In the genomic region with DNA sequence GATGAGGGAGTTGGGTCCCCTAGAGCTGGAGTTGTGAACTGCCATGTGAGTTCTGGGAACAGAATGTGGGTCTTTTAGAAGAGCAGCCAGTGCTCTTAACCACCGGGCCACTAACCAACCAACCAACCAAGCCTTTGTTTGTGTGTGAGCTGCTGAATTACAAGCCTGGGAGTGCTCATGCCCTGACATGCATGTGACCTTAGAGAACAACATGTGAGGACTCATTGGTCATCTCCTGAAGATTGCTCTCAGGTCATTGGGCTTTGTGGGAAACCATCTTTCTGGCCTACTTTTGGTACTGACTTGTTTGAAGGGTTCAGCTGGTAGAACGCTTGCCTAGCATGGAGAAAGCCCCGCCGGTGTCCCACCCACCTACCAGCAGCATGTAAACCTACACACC, we compare ENCODE assay signal across 27 mouse cellular contexts. TPM values are rescaled to one million over a fixed set of nuclear protein-coding genes. Genes with fewer than 3 reads are reported as not detected.
DNase-seq lines count a peak whose midpoint lies in the region; ATAC-seq and TF ChIP-seq lines count a peak whose summit lies in the region.
"Had no signal": no experiment of that assay in that cellular context is flagged by ENCODE, and none has a peak within 500 bp of the region (broad histone marks: within the 10 kb centered on the region; RNA-seq: fewer than 3 reads in every experiment).

No protein-coding gene starts in this region.

- peaks cover 7% of the 10 kb centered on the region; the same call in 1 of the 2 replicates for H3K9me3 ChIP-seq in liver, embryonic 11.5 days (ENCODE audit: control insufficient read depth, low read length)
- peaks cover 4% of the 10 kb centered on the region; the same call in 1 of the 2 replicates for H3K9me3 ChIP-seq in midbrain, embryonic 11.5 days (ENCODE audit: control insufficient read depth, low read length)
- peaks cover 28% of the 10 kb centered on the region for H3K9me3 ChIP-seq in midbrain, embryonic 10.5 days (replicated peaks)

- no peaks in the 10 kb centered on the region for H3K79me2 ChIP-seq in liver, adult 2 months (ENCODE audit: control insufficient read depth, insufficient read depth, low read length)

- TF ChIP-seq CTCF in liver, adult 2 months (IDR thresholded peaks at IDR 0.05; ENCODE audit: low read depth, low read length) = no peak

- no peak overlapping the region for H3K4me3 ChIP-seq in liver, adult 2 months (ENCODE audit: insufficient read depth, low read depth, low read length)
- H3K4me3 ChIP-seq in liver, embryonic 11.5 days (ENCODE audit: low read depth, low read length) = no peak overlapping the region
- H3K4me3 ChIP-seq in midbrain, embryonic 11.5 days (ENCODE audit: low read depth, low read length) = no peak overlapping the region
- no peak overlapping the region for H3K4me3 ChIP-seq in midbrain, embryonic 10.5 days
- H3K4me3 ChIP-seq: embryonic facial prominence, embryonic 13.5 days; embryonic facial prominence, embryonic 15.5 days; erythroblast, embryonic 14.5 days; forebrain, embryonic 10.5 days; forebrain, embryonic 12.5 days had no signal

- no peaks in the 10 kb centered on the region for H3K27me3 ChIP-seq in liver, adult 2 months (ENCODE audit: control insufficient read depth, insufficient read depth, low read length)
- no peaks in the 10 kb centered on the region for H3K27me3 ChIP-seq in liver, embryonic 11.5 days (replicated peaks; ENCODE audit: control insufficient read depth, insufficient read depth, low read length)
- no peaks in the 10 kb centered on the region for H3K27me3 ChIP-seq in midbrain, embryonic 11.5 days (ENCODE audit: control insufficient read depth, insufficient read depth, low read length)
- H3K27me3 ChIP-seq in midbrain, embryonic 10.5 days (ENCODE audit: low read depth, poor library complexity, severe bottlenecking) = no peaks in the 10 kb centered on the region
- H3K27me3 ChIP-seq: CH12.LX; embryonic facial prominence, embryonic 13.5 days; embryonic facial prominence, embryonic 15.5 days; forebrain, embryonic 12.5 days; Patski had no signal

- H3K4me1 ChIP-seq in liver, adult 2 months (ENCODE audit: control insufficient read depth, insufficient read depth, low read length) = no peaks in the 10 kb centered on the region
- H3K4me1 ChIP-seq in liver, embryonic 11.5 days (replicated peaks; ENCODE audit: control insufficient read depth, insufficient read depth, low read length) = no peaks in the 10 kb centered on the region; the same call in 1 of the 2 replicates
- no peaks in the 10 kb centered on the region for H3K4me1 ChIP-seq in midbrain, embryonic 11.5 days (ENCODE audit: control insufficient read depth, insufficient read depth, low read length)
- H3K4me1 ChIP-seq in midbrain, embryonic 10.5 days = no peaks in the 10 kb centered on the region
- H3K4me1 ChIP-seq: embryonic facial prominence, embryonic 13.5 days; embryonic facial prominence, embryonic 15.5 days; forebrain, embryonic 10.5 days; forebrain, embryonic 12.5 days had no signal

- peak; percentile 73 for DNase-seq in liver, adult 2 months (ENCODE audit: extremely low read depth, low read depth, low spot score)
- no peak for DNase-seq in liver, embryonic 11.5 days (ENCODE audit: low spot score)
- peak; percentile 64 for DNase-seq in midbrain, embryonic 11.5 days (ENCODE audit: low spot score, missing footprints)
- DNase-seq in midbrain, embryonic 10.5 days (ENCODE audit: low spot score) = no peak
- peak; percentile 43 for DNase-seq in ZHBTc4 (ENCODE audit: low read depth, low spot score)
- DNase-seq in cerebellum, postnatal 10 days = no peak
- DNase-seq: adrenal gland, adult 8-10 months; adrenal gland, postnatal 14 days; adrenal gland, postnatal 36 days; B cell, adult 2 months; cerebellum, adult 11-12 months; cerebellum, adult 2 months; cerebellum, adult 9-10 months; cerebellum, postnatal 14 days; cerebellum, postnatal 36 days; embryo, embryonic 11 days had no signal

- H3K36me3 ChIP-seq in liver, adult 2 months (ENCODE audit: control insufficient read depth, insufficient read depth, low read length) = peaks cover 41% of the 10 kb centered on the region
- peaks cover 14% of the 10 kb centered on the region for H3K36me3 ChIP-seq in liver, embryonic 11.5 days (ENCODE audit: control insufficient read depth, insufficient read depth, low read length)
- no peaks in the 10 kb centered on the region; the same call in 1 of the 2 replicates for H3K36me3 ChIP-seq in midbrain, embryonic 11.5 days (ENCODE audit: control insufficient read depth, insufficient read depth, low read length)
- H3K36me3 ChIP-seq in midbrain, embryonic 10.5 days = peaks cover 35% of the 10 kb centered on the region

- no peak overlapping the region for H3K9ac ChIP-seq in liver, adult 2 months (ENCODE audit: low read depth, low read length)
- no peak overlapping the region for H3K9ac ChIP-seq in liver, embryonic 11.5 days (ENCODE audit: low read depth, low read length)
- H3K9ac ChIP-seq in midbrain, embryonic 11.5 days (ENCODE audit: low read length) = no peak overlapping the region
- H3K9ac ChIP-seq: embryonic facial prominence, embryonic 13.5 days; embryonic facial prominence, embryonic 15.5 days; forebrain, embryonic 12.5 days had no signal

- H3K27ac ChIP-seq in liver, adult 2 months (replicated peaks; ENCODE audit: insufficient read depth, low read depth, low read length) = no peak overlapping the region
- no peak overlapping the region for H3K27ac ChIP-seq in liver, embryonic 11.5 days (ENCODE audit: low read depth, low read length)
- H3K27ac ChIP-seq in midbrain, embryonic 11.5 days (ENCODE audit: low read depth, low read length) = no peak overlapping the region
- no peak overlapping the region for H3K27ac ChIP-seq in midbrain, embryonic 10.5 days (replicated peaks)
- H3K27ac ChIP-seq: embryonic facial prominence, embryonic 13.5 days; embryonic facial prominence, embryonic 15.5 days; forebrain, embryonic 10.5 days; forebrain, embryonic 12.5 days had no signal

- no peak for TF ChIP-seq POLR2A in liver, adult 2 months (IDR thresholded peaks at IDR 0.05; ENCODE audit: extremely low read depth, insufficient read depth, low read length)

- no peak for ATAC-seq in liver, embryonic 11.5 days (replicated peaks; ENCODE audit: low FRiP score)
- ATAC-seq in midbrain, embryonic 11.5 days (ENCODE audit: low FRiP score) = no peak
- ATAC-seq: activated CD4-positive, CD25-positive, alpha-beta regulatory T cell, adult 4 months; CD4-positive, CD25-positive, alpha-beta regulatory T cell, adult 4 months; forebrain, embryonic 14.5 days; forebrain, embryonic 16.5 days; Patski had no signal

- 80% methylated on average over 4 of the region's 4 CpGs for WGBS in liver, adult 2 months
- WGBS in liver, embryonic 11.5 days = 92% methylated on average over 4 of the region's 4 CpGs
- 93% methylated on average over 4 of the region's 4 CpGs for WGBS in midbrain, embryonic 11.5 days
- WGBS in midbrain, embryonic 10.5 days = 95% methylated on average over 4 of the region's 4 CpGs

- H3K4me2 ChIP-seq in liver, embryonic 11.5 days = no peak overlapping the region
- H3K4me2 ChIP-seq in midbrain, embryonic 11.5 days = no peak overlapping the region
- H3K4me2 ChIP-seq: embryonic facial prominence, embryonic 13.5 days; embryonic facial prominence, embryonic 15.5 days; forebrain, embryonic 12.5 days had no signal

RNA-seq across cellular contexts. Expression of a gene that starts 6.9 kb away (rescaled TPM):
- 13.6 and 21.1 TPM in 2 replicates for total RNA-seq in liver, adult 2 months (2014; rRNA removed)
- 17.6 and 18.6 TPM in 2 replicates for polyA plus RNA-seq in liver, adult 2 months (2012; rRNA removed)
- polyA plus RNA-seq in liver, embryonic 11.5 days (2014; fragmentation: Nextera tagmentation; extraction: Ambion mirVana) = 82.5 and 89.9 TPM in 2 replicates
- 31.8 and 33.9 TPM in 2 replicates for polyA plus RNA-seq in midbrain, embryonic 11.5 days (2014; fragmentation: Nextera tagmentation; extraction: Ambion mirVana)
- 33.6 and 34.1 TPM in 2 replicates for polyA plus RNA-seq in midbrain, embryonic 10.5 days (2016; fragmentation: Nextera tagmentation; extraction: Ambion mirVana)

RNA-seq across cellular contexts. Expression of a gene that starts 19.3 kb away (rescaled TPM):
- total RNA-seq in liver, adult 2 months (2014; rRNA removed) = 683 and 898 TPM in 2 replicates
- polyA plus RNA-seq in liver, adult 2 months (2012; rRNA removed) = 622 and 696 TPM in 2 replicates
- polyA plus RNA-seq in liver, embryonic 11.5 days (2014; fragmentation: Nextera tagmentation; extraction: Ambion mirVana) = 51.8 and 61.0 TPM in 2 replicates
- polyA plus RNA-seq in midbrain, embryonic 11.5 days (2014; fragmentation: Nextera tagmentation; extraction: Ambion mirVana) = 24.2 and 30.1 TPM in 2 replicates
- polyA plus RNA-seq in midbrain, embryonic 10.5 days (2016; fragmentation: Nextera tagmentation; extraction: Ambion mirVana) = 33.3 and 36.0 TPM in 2 replicates

RNA-seq across cellular contexts. Expression of a gene that starts 19.3 kb away (rescaled TPM):
- 27.8 and 33.6 TPM in 2 replicates for total RNA-seq in liver, adult 2 months (2014; rRNA removed)
- polyA plus RNA-seq in liver, adult 2 months (2012; rRNA removed) = 11.8 and 14.7 TPM in 2 replicates
- polyA plus RNA-seq in liver, embryonic 11.5 days (2014; fragmentation: Nextera tagmentation; extraction: Ambion mirVana) = 30.8 and 34.8 TPM in 2 replicates
- polyA plus RNA-seq in midbrain, embryonic 11.5 days (2014; fragmentation: Nextera tagmentation; extraction: Ambion mirVana) = 41.1 and 42.7 TPM in 2 replicates
- polyA plus RNA-seq in midbrain, embryonic 10.5 days (2016; fragmentation: Nextera tagmentation; extraction: Ambion mirVana) = 63.8 and 65.9 TPM in 2 replicates

Comparison
In these comparisons a context has a peak if more than half of its experiments do, and no peak if none do; other contexts are left out.
1. DNase-seq: peak in liver, adult 2 months (single experiment), midbrain, embryonic 11.5 days (single experiment) and ZHBTc4 (single experiment); none in liver, embryonic 11.5 days (single experiment), midbrain, embryonic 10.5 days (single experiment) and cerebellum, postnatal 10 days (0 of 2).
2. RNA of a gene that starts 19.3 kb away (polyA plus RNA-seq): 622 to 696 TPM in liver, adult 2 months; 51.8 to 61.0 TPM in liver, embryonic 11.5 days, 33.3 to 36.0 TPM in midbrain, embryonic 10.5 days and 24.2 to 30.1 TPM in midbrain, embryonic 11.5 days; every median in the first group is over 10 times any median in the second.